Mouse (Mus musculus): ENCODE measurements around the gene Fcer2a. TPM values are rescaled to one million over a fixed set of nuclear protein-coding genes. Genes with fewer than 3 reads are reported as not detected.

The Fcer2a gene
- polyA plus RNA-seq, 1 experiment from 2014 or later: 0.89 TPM

GRCm38 (mm10) chr8:3671980-3672491 lies 21.9 kb downstream of the Fcer2a start, which contains the start of gene Fcor:
Gene Fcor (minus strand): TSS chr8:3672362.
- no peaks in the 10 kb centered on the region for H3K36me3 ChIP-seq (replicated peaks)
- peak within 1 kb of the TSS; percentile 49 for H3K4me3 ChIP-seq (replicated peaks)
- no peaks in the 10 kb centered on the region for H3K27me3 ChIP-seq
- peak; percentile 83 for ATAC-seq (ENCODE audit: low FRiP score)
- peaks cover 10% of the 10 kb centered on the region for H3K4me1 ChIP-seq
- peak within 1 kb of the TSS; percentile 62 for H3K4me2 ChIP-seq
- H3K27ac ChIP-seq: peak within 1 kb of the TSS; percentile 62
- WGBS: under 1% methylated on average over 23 of the region's 23 CpGs
- no peaks in the 10 kb centered on the region for H3K9me3 ChIP-seq
- peak within 1 kb of the TSS; percentile 59 for H3K9ac ChIP-seq

- Histone ChIP-seq H3K9me3 (no peaks in the 10 kb centered on the region), H3K27ac (no peak overlapping the region), H3K9ac (no peak overlapping the region), H3K4me2 (no peak overlapping the region), H3K4me1 (peaks cover 6% of the 10 kb centered on the region; the same call in 1 of the 2 replicates), H3K27me3 (no peaks in the 10 kb centered on the region), H3K36me3 (replicated peaks) (no peaks in the 10 kb centered on the region), H3K4me3 (replicated peaks) (no peak overlapping the region)
- ATAC-seq (ENCODE audit: low FRiP score): no peak
- WGBS: 88% methylated on average over 2 of the region's 2 CpGs
These were observed 23.6 kb downstream of the Fcer2a start for GRCm38 (mm10) chr8:3670388-3670787.

- no peak within 1 kb of the TSS for H3K4me3 ChIP-seq (replicated peaks)
- H3K9ac ChIP-seq: no peak within 1 kb of the TSS
- H3K4me2 ChIP-seq: no peak within 1 kb of the TSS
- H3K27ac ChIP-seq: no peak within 1 kb of the TSS
- 82% methylated on average over 6 of the region's 6 CpGs for WGBS
- H3K4me1 ChIP-seq: no peaks in the 10 kb centered on the region
- H3K27me3 ChIP-seq: no peaks in the 10 kb centered on the region
- H3K36me3 ChIP-seq (replicated peaks): no peaks in the 10 kb centered on the region
- H3K9me3 ChIP-seq: no peaks in the 10 kb centered on the region
- no peak for ATAC-seq (ENCODE audit: low FRiP score)
These were observed 28.5 kb downstream of the Fcer2a start, which contains the start of gene Mcemp1 for GRCm38 (mm10) chr8:3665507-3665906. Gene Mcemp1 (plus strand): TSS chr8:3665754.

GRCm38 (mm10) chr8:3664405-3664804 lies 29.6 kb downstream of the Fcer2a start:
- Histone ChIP-seq H3K27me3 (no peaks in the 10 kb centered on the region), H3K9ac (no peak overlapping the region), H3K4me2 (no peak overlapping the region), H3K36me3 (replicated peaks) (no peaks in the 10 kb centered on the region), H3K27ac (no peak overlapping the region), H3K9me3 (no peaks in the 10 kb centered on the region), H3K4me1 (no peaks in the 10 kb centered on the region), H3K4me3 (replicated peaks) (no peak overlapping the region)
- 64% methylated on average over 5 of the region's 5 CpGs for WGBS
- ATAC-seq (ENCODE audit: low FRiP score): no peak

- H3K27me3 ChIP-seq: no peaks in the 10 kb centered on the region
- no peak for ATAC-seq (ENCODE audit: low FRiP score)
- no peak overlapping the region for H3K4me2 ChIP-seq
- no peaks in the 10 kb centered on the region for H3K9me3 ChIP-seq
- H3K4me1 ChIP-seq: peaks cover 10% of the 10 kb centered on the region
- H3K4me3 ChIP-seq (replicated peaks): no peak overlapping the region
- H3K27ac ChIP-seq: no peak overlapping the region
- 83% methylated on average over 8 of the region's 8 CpGs for WGBS
- H3K9ac ChIP-seq: no peak overlapping the region
- H3K36me3 ChIP-seq (replicated peaks): no peaks in the 10 kb centered on the region
These were observed 33.1 kb downstream of the Fcer2a start for GRCm38 (mm10) chr8:3660889-3661288.

- 20% methylated on average over 7 of the region's 7 CpGs for WGBS
- Histone ChIP-seq H3K27ac (0 out of 2 replicates have a peak overlapping the region, but pooled peaks have one; percentile 19), H3K36me3 (replicated peaks) (no peaks in the 10 kb centered on the region)
These were observed 37.1 kb downstream of the Fcer2a start for GRCm38 (mm10) chr8:3656725-3657381.

GRCm38 (mm10) chr8:3655526-3655925 lies 38.4 kb downstream of the Fcer2a start, which contains the start of gene Retn:
Gene Retn (plus strand): TSS chr8:3655770.
- Histone ChIP-seq H3K4me1 (peaks cover 10% of the 10 kb centered on the region), H3K4me3 (replicated peaks) (no peak within 1 kb of the TSS), H3K9me3 (no peaks in the 10 kb centered on the region), H3K9ac (no peak within 1 kb of the TSS), H3K27ac (no peak within 1 kb of the TSS), H3K36me3 (replicated peaks) (no peaks in the 10 kb centered on the region), H3K4me2 (no peak within 1 kb of the TSS), H3K27me3 (no peaks in the 10 kb centered on the region)
- 86% methylated on average over 3 of the region's 3 CpGs for WGBS
- ATAC-seq (ENCODE audit: low FRiP score): no peak

More at GRCm38 (mm10) chr8:3656725-3657381, 37.1 kb downstream of the Fcer2a start:
- no peak overlapping the region; the same call in 1 of the 2 replicates for H3K9ac ChIP-seq
- no peak overlapping the region for H3K4me3 ChIP-seq (replicated peaks)
- H3K4me2 ChIP-seq: peak overlapping the region; percentile 40
- peak; percentile 76; the same call in 1 of the 2 replicates for ATAC-seq (ENCODE audit: low FRiP score)
- peaks cover 10% of the 10 kb centered on the region for H3K4me1 ChIP-seq
- no peaks in the 10 kb centered on the region for H3K27me3 ChIP-seq
- no peaks in the 10 kb centered on the region for H3K9me3 ChIP-seq

- no peaks in the 10 kb centered on the region for H3K36me3 ChIP-seq (replicated peaks)
- H3K9ac ChIP-seq: no peak overlapping the region
- H3K9me3 ChIP-seq: no peaks in the 10 kb centered on the region
- no peak overlapping the region for H3K27ac ChIP-seq
- peaks cover 10% of the 10 kb centered on the region for H3K4me1 ChIP-seq
- no peak overlapping the region for H3K4me2 ChIP-seq
- H3K27me3 ChIP-seq: no peaks in the 10 kb centered on the region
- WGBS: 78% methylated on average over 11 of the region's 11 CpGs
- no peak for ATAC-seq (ENCODE audit: low FRiP score)
- no peak overlapping the region for H3K4me3 ChIP-seq (replicated peaks)
These were observed 39.1 kb downstream of the Fcer2a start for GRCm38 (mm10) chr8:3654726-3655508.

- H3K4me3 ChIP-seq (replicated peaks): no peak overlapping the region
- no peak overlapping the region for H3K27ac ChIP-seq
- H3K4me1 ChIP-seq: peaks cover 10% of the 10 kb centered on the region
- H3K4me2 ChIP-seq: no peak overlapping the region
- ATAC-seq (ENCODE audit: low FRiP score): no peak
- 71% methylated on average over 3 of the region's 3 CpGs for WGBS
- H3K9me3 ChIP-seq: no peaks in the 10 kb centered on the region
- H3K27me3 ChIP-seq: no peaks in the 10 kb centered on the region
- no peaks in the 10 kb centered on the region for H3K36me3 ChIP-seq (replicated peaks)
- H3K9ac ChIP-seq: no peak overlapping the region
These were observed 41.1 kb downstream of the Fcer2a start for GRCm38 (mm10) chr8:3652845-3653244.

GRCm38 (mm10) chr8:3648990-3649389 lies 45.0 kb downstream of the Fcer2a start:
- no peaks in the 10 kb centered on the region for H3K4me1 ChIP-seq
- no peak overlapping the region for H3K4me2 ChIP-seq
- no peaks in the 10 kb centered on the region for H3K36me3 ChIP-seq (replicated peaks)
- no peaks in the 10 kb centered on the region for H3K9me3 ChIP-seq
- ATAC-seq (ENCODE audit: low FRiP score): no peak
- H3K4me3 ChIP-seq (replicated peaks): no peak overlapping the region
- H3K9ac ChIP-seq: no peak overlapping the region
- no peaks in the 10 kb centered on the region for H3K27me3 ChIP-seq
- no peak overlapping the region for H3K27ac ChIP-seq
- 35% methylated on average over 1 of the region's 1 CpGs for WGBS

GRCm38 (mm10) chr8:3648268-3648667 lies 45.7 kb downstream of the Fcer2a start:
- Histone ChIP-seq H3K27me3 (no peaks in the 10 kb centered on the region), H3K4me1 (no peaks in the 10 kb centered on the region), H3K9ac (no peak overlapping the region), H3K9me3 (no peaks in the 10 kb centered on the region), H3K4me3 (replicated peaks) (no peak overlapping the region), H3K36me3 (replicated peaks) (no peaks in the 10 kb centered on the region), H3K27ac (no peak overlapping the region), H3K4me2 (no peak overlapping the region)
- 73% methylated on average over 2 of the region's 2 CpGs for WGBS
- ATAC-seq (ENCODE audit: low FRiP score): no peak

- no peak for ATAC-seq (ENCODE audit: low FRiP score)
- H3K27ac ChIP-seq: no peak overlapping the region
- no peak overlapping the region for H3K4me2 ChIP-seq
- 79% methylated on average over 4 of the region's 4 CpGs for WGBS
- H3K4me3 ChIP-seq (replicated peaks): no peak overlapping the region
- H3K36me3 ChIP-seq (replicated peaks): no peaks in the 10 kb centered on the region
- no peak overlapping the region for H3K9ac ChIP-seq
- no peaks in the 10 kb centered on the region for H3K4me1 ChIP-seq
- no peaks in the 10 kb centered on the region for H3K9me3 ChIP-seq
- H3K27me3 ChIP-seq: no peaks in the 10 kb centered on the region
These were observed 46.4 kb downstream of the Fcer2a start for GRCm38 (mm10) chr8:3647561-3647960.
